Mouse (Mus musculus) CH12.LX (cell line): Measurements from ENCODE around the gene Kdr. TPM values are rescaled to one million over a fixed set of nuclear protein-coding genes. Genes with fewer than 3 reads are reported as not detected.

Source experiments
- DNase-seq: peaks from one replicate; pipeline ENCODE4 v3.0.0-alpha.2; 2013; ENCODE audit errors: extremely low read depth
- H3K27ac ChIP-seq: 2 replicates; pipeline ENCODE4 v1.5.1; 2012; ENCODE audit warnings: low read depth, mild to moderate bottlenecking, control low read depth, moderate library complexity; ENCODE audit not compliant: insufficient read depth
- H3K27me3 ChIP-seq: replicated peaks from 2 replicates; pipeline ENCODE3; 2012; ENCODE audit warnings: inconsistent platforms
- H3K36me3 ChIP-seq, 2 experiments: replicated peaks in 1 of 2; 2 replicates each; pipeline versions ENCODE3 to v1.6.1; 2012; ENCODE audit warnings: inconsistent platforms in 1 of 2, low read length in 1 of 2, mild to moderate bottlenecking in 1 of 2, mixed read lengths in 1 of 2, moderate library complexity in 1 of 2; ENCODE audit not compliant: control insufficient read depth in 1 of 2, insufficient read depth in 1 of 2
- H3K4me1 ChIP-seq, 2 experiments: 2 replicates each; pipeline ENCODE4 v1.6.1; 2012; ENCODE audit warnings: inconsistent platforms in 1 of 2, moderate library complexity in 1 of 2; ENCODE audit not compliant: insufficient read depth in 2 of 2, control insufficient read depth in 1 of 2
- H3K4me2 ChIP-seq: 2 replicates; pipeline ENCODE4 v1.6.1; 2012; ENCODE audit warnings: low read depth, mild to moderate bottlenecking, control low read depth; ENCODE audit not compliant: poor library complexity, insufficient read depth, severe bottlenecking
- H3K4me3 ChIP-seq, 3 experiments: fragments of 150-350 bp in 1 of 3; sonication (generic) in 1 of 3; replicated peaks in 1 of 3; 2 replicates each; pipeline versions ENCODE3 to v1.5.1; 2011 to 2012; ENCODE audit warnings: low read depth in 2 of 3, low read length in 2 of 3, mild to moderate bottlenecking in 2 of 3, moderate library complexity in 2 of 3, control low read depth in 1 of 3, improper control_type of control experiment in 1 of 3, inconsistent platforms in 1 of 3, mixed read lengths in 1 of 3; ENCODE audit not compliant: poor library complexity in 1 of 3
- H3K79me2 ChIP-seq: replicated peaks from 2 replicates; pipeline ENCODE4 v1.6.1; 2012; ENCODE audit warnings: mild to moderate bottlenecking, moderate library complexity; ENCODE audit not compliant: control insufficient read depth, poor library complexity, insufficient read depth, severe bottlenecking; ENCODE audit errors: extremely low read depth
- H3K9ac ChIP-seq: 2 replicates; pipeline ENCODE4 v1.6.1; 2012; ENCODE audit warnings: low read depth, mild to moderate bottlenecking, control low read depth, moderate library complexity; ENCODE audit not compliant: insufficient read depth
- H3K9me3 ChIP-seq: replicated peaks from 2 replicates; pipeline ENCODE3; 2012; ENCODE audit warnings: low read length, inconsistent platforms, mixed read lengths
- GABPA ChIP-seq: IDR thresholded peaks from 2 replicates; pipeline ENCODE4 v1.6.1; 2012; ENCODE audit warnings: low read depth, low read length, improper control_type of control experiment, inconsistent platforms; ENCODE audit not compliant: insufficient replicate concordance
- HCFC1 ChIP-seq: IDR thresholded peaks from 2 replicates; pipeline ENCODE4 v1.6.1; 2012; ENCODE audit warnings: low read depth, mild to moderate bottlenecking, inconsistent platforms, low read length, improper control_type of control experiment
- IRF4 ChIP-seq: IDR thresholded peaks from 2 replicates; pipeline ENCODE4 v1.6.1; 2014; ENCODE audit warnings: low read depth, mild to moderate bottlenecking, inconsistent platforms, low read length, improper control_type of control experiment
- KAT2A ChIP-seq: IDR thresholded peaks from 2 replicates; pipeline ENCODE4 v1.6.1; 2012; ENCODE audit warnings: low read length, improper control_type of control experiment, inconsistent platforms; ENCODE audit not compliant: insufficient replicate concordance
- MEF2A ChIP-seq: IDR thresholded peaks from 2 replicates; pipeline ENCODE4 v1.6.1; 2014; ENCODE audit warnings: low read depth, mild to moderate bottlenecking, inconsistent platforms, low read length, improper control_type of control experiment, borderline replicate concordance
- MYC ChIP-seq: IDR thresholded peaks from 2 replicates; pipeline ENCODE4 v1.6.1; 2011; ENCODE audit warnings: low read depth, mild to moderate bottlenecking, improper control_type of control experiment, low read length
- POLR2A ChIP-seq: IDR thresholded peaks from 2 replicates; pipeline ENCODE4 v1.6.1; 2011; ENCODE audit warnings: low read depth, mild to moderate bottlenecking, improper control_type of control experiment, low read length
- POLR2AphosphoS2 ChIP-seq: IDR thresholded peaks from 2 replicates; pipeline ENCODE4 v1.6.1; 2011; ENCODE audit warnings: low read depth, low read length, improper control_type of control experiment
- RCOR1 ChIP-seq: conservative IDR thresholded peaks from 2 replicates; pipeline ENCODE4 v1.6.1; 2012; ENCODE audit warnings: low read depth, mild to moderate bottlenecking, inconsistent platforms, low read length, improper control_type of control experiment
- TBP ChIP-seq: conservative IDR thresholded peaks from 2 replicates; pipeline ENCODE4 v1.6.1; 2011; ENCODE audit warnings: low read depth, low read length, improper control_type of control experiment
- TCF12 ChIP-seq: IDR thresholded peaks from 2 replicates; pipeline ENCODE4 v1.6.1; 2014; ENCODE audit warnings: low read depth, mild to moderate bottlenecking, inconsistent platforms, low read length, improper control_type of control experiment
- UBTF ChIP-seq: IDR thresholded peaks from 2 replicates; pipeline ENCODE4 v1.6.1; 2012; ENCODE audit warnings: low read depth, mild to moderate bottlenecking, inconsistent platforms, low read length, improper control_type of control experiment, moderate library complexity
- USF1 ChIP-seq: IDR thresholded peaks from 2 replicates; pipeline ENCODE4 v1.6.1; 2014; ENCODE audit warnings: low read depth, mild to moderate bottlenecking, inconsistent platforms, low read length, improper control_type of control experiment
- USF2 ChIP-seq: conservative IDR thresholded peaks from 2 replicates; pipeline ENCODE4 v1.6.1; 2011; ENCODE audit warnings: low read depth, low read length, improper control_type of control experiment
- ZKSCAN1 ChIP-seq: IDR thresholded peaks from 2 replicates; pipeline ENCODE4 v1.6.1; 2012; ENCODE audit warnings: low read depth, inconsistent platforms, low read length, improper control_type of control experiment, borderline replicate concordance
- ZMIZ1 ChIP-seq: IDR thresholded peaks from 2 replicates; pipeline ENCODE4 v1.6.1; 2012; ENCODE audit warnings: low read depth, mild to moderate bottlenecking, inconsistent platforms, low read length, improper control_type of control experiment
- ZNF384 ChIP-seq: IDR thresholded peaks from 2 replicates; pipeline ENCODE4 v1.6.1; 2012; ENCODE audit warnings: low read depth, low read length, improper control_type of control experiment, inconsistent platforms
- dilution Hi-C: fragments of 300-500 bp; cut with MboI; formaldehyde crosslinking; loops from 2 replicates; pipeline ENCODE4 v1.14.3; 2020; ENCODE audit warnings: low sequenced_read_pairs; ENCODE audit not compliant: extremely low pct_unique_long_range_greater_than_20kb, extremely low pct_ligation_motif_present
- in situ Hi-C: fragments of 300-500 bp; cut with MboI; formaldehyde crosslinking; loops from 3 replicates; pipeline ENCODE4 v1.14.3; 2019; ENCODE audit warnings: low sequenced_read_pairs, low pct_ligation_motif_present, low pct_unique_long_range_greater_than_20kb, mixed read lengths
- polyA plus RNA-seq: library from polyadenylated mRNA; unstranded; fragments of >175 nt; gene quantifications from 2 replicates; pipeline ENCODE4 v1.2.1, GENCODE M21; 2012; ENCODE audit warnings: low read depth; ENCODE audit not compliant: insufficient read length
- total RNA-seq, 2 experiments: library from RNA; depleted of rRNA; stranded (reverse); fragments of 300-350 nt in 1 of 2; fragments of >200 nt in 1 of 2; gene quantifications; 2 replicates each; pipeline ENCODE4 v1.2.3; 2012 to 2014

Gene Kdr
- total and polyA plus RNA-seq, 3 experiments = not detected

DNA sequence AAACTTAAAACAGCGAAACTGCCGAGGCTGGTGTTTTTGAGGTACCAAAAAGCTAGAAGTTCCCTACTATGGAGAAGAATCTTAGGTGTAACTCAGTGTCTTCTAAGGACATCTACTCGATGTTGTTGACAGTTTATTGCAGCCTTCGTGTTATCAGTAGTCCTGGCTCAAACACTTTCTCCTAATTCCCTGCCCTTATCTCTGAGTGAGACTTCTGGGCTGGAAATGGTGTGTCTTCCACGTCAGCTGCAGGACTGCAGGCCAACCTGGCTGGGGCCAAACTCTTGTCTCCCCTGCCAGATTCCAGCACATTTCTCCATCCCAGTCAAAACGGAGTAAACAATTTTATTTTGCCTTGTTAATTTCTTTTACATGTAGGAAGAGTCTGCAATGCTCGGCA lies 48.3 kb downstream of the Kdr start:
- Histone ChIP-seq H3K9me3 (no peaks in the 10 kb centered on the region), H3K79me2 (no peaks in the 10 kb centered on the region), H3K27ac (no peak overlapping the region), H3K4me1 (no peaks in the 10 kb centered on the region), H3K4me3 (no peak overlapping the region), H3K27me3 (no peaks in the 10 kb centered on the region), H3K4me2 (no peak overlapping the region), H3K9ac (no peak overlapping the region), H3K36me3 (no peaks in the 10 kb centered on the region)
- TF ChIP-seq TBP = no peak
- no peak for TF ChIP-seq POLR2A
- no peak for TF ChIP-seq ZNF384
- TF ChIP-seq IRF4 = no peak
- in situ Hi-C loops (no loop called here), dilution Hi-C loops (no loop called here)
- DNase-seq = no peak

DNA sequence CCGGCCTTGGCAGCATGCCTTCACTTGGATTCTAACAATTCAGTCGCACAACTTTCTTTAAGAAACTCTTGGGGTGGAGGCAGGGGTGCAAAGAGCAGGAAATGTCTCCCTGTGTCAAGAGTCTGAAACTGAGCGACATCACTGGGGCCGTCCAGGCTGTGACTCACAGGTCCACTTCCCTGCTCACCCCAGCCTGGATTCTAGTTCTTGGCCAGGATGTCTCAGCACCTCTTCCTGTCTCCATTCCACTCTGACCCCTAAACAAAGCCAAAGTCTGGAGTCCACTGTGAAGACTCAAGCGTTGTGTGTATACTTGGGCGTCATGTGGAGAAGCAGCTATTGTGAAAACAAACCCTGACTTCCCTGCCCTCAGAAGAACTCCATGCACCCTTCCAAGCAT lies 55.6 kb downstream of the Kdr start:
- H3K4me1 ChIP-seq = no peaks in the 10 kb centered on the region
- no peaks in the 10 kb centered on the region for H3K27me3 ChIP-seq
- no peak for TF ChIP-seq USF2
- TF ChIP-seq ZKSCAN1 = no peak
- no peak for TF ChIP-seq POLR2A
- TF ChIP-seq RCOR1 = no peak
- H3K36me3 ChIP-seq = no peaks in the 10 kb centered on the region
- no peak overlapping the region for H3K4me3 ChIP-seq
- no peak overlapping the region for H3K4me2 ChIP-seq
- H3K9ac ChIP-seq = no peak overlapping the region
- no peaks in the 10 kb centered on the region for H3K79me2 ChIP-seq
- dilution Hi-C loops (no loop called here), in situ Hi-C loops (no loop called here)
- DNase-seq = no peak
- no peak overlapping the region for H3K27ac ChIP-seq
- no peaks in the 10 kb centered on the region for H3K9me3 ChIP-seq

DNA sequence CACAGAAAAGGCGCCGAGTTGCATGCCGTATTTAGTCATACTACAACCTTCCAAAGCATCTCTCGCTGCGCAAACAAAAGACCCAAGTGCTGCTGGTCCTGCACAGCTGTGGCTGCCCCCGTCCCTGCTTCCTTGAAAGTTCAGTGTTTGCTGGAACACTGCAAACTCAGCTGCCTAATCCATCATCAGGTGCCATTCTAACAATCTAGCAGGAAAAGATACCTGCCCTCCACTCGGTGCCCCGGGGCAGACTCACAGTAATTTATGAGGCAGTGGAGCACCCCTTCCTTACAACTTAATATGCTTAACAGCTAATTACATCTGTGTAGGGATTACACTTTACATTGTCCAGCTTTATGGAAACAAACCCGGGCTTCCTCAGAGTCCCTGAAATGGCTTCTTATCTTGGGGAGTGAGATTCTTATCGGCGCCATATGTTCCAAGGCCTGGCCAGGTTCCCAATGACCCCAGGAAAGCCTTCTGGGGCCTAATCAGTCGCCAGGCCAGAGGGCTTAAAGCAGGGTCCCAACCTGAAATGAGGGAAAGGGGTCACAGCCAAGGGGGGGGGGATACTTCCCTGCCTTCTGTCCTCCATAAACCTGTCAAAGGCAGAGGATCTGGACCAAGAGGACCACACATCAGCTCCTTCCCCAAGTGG lies 56.4 kb downstream of the Kdr start:
- Histone ChIP-seq H3K79me2 (no peaks in the 10 kb centered on the region), H3K27me3 (no peaks in the 10 kb centered on the region), H3K27ac (no peak overlapping the region), H3K4me2 (no peak overlapping the region), H3K9ac (no peak overlapping the region), H3K36me3 (no peaks in the 10 kb centered on the region), H3K4me3 (no peak overlapping the region), H3K9me3 (no peaks in the 10 kb centered on the region), H3K4me1 (no peaks in the 10 kb centered on the region)
- in situ Hi-C loops = no loop called here
- no peak for TF ChIP-seq UBTF
- no peak for TF ChIP-seq POLR2AphosphoS2
- no peak for TF ChIP-seq MYC
- no peak for TF ChIP-seq USF1
- TF ChIP-seq KAT2A = no peak
- TF ChIP-seq GABPA = no peak
- no peak for TF ChIP-seq HCFC1
- no peak for TF ChIP-seq MEF2A
- TF ChIP-seq ZMIZ1 = no peak
- no peak for TF ChIP-seq TCF12
- no peak for DNase-seq
- dilution Hi-C loops = no loop called here
